Mouse (Mus musculus) hindbrain, embryonic 12.5 days (tissue): ENCODE results near the gene Polr3e. TPM values are rescaled to one million over a fixed set of nuclear protein-coding genes. Genes with fewer than 3 reads are reported as not detected.
"Not testable (repeated sequence)": the region's sequence is repeated elsewhere in the genome, so short reads cannot be mapped to it uniquely, and the experiment has no call there.

Experiments
- ATAC-seq: fragments of 200-750 bp; cut with Nextera tagmentation; 2 replicates; pipeline ENCODE4 v1.8.0; 2017; ENCODE audit warnings: moderate TSS enrichment; ENCODE audit not compliant: low FRiP score
- H3K27ac ChIP-seq: fragments of 300-500 bp; sonication (generic); 2 replicates; pipeline ENCODE4 v1.5.1; 2016; ENCODE audit warnings: mild to moderate bottlenecking
- H3K27me3 ChIP-seq: fragments of 300-500 bp; sonication (generic); 2 replicates; pipeline ENCODE4 v1.6.1; 2016; ENCODE audit warnings: mild to moderate bottlenecking
- H3K36me3 ChIP-seq: fragments of 300-500 bp; sonication (generic); 2 replicates; pipeline ENCODE4 v1.6.1; 2016; ENCODE audit warnings: mild to moderate bottlenecking
- H3K4me1 ChIP-seq: fragments of 300-500 bp; sonication (generic); 2 replicates; pipeline ENCODE4 v1.6.1; 2016
- H3K4me2 ChIP-seq: fragments of 300-500 bp; sonication (generic); replicated peaks from 2 replicates; pipeline ENCODE4 v1.6.1; 2016; ENCODE audit warnings: mild to moderate bottlenecking
- H3K4me3 ChIP-seq: fragments of 300-500 bp; sonication (generic); 2 replicates; pipeline ENCODE4 v1.5.1; 2016; ENCODE audit warnings: mild to moderate bottlenecking
- H3K9ac ChIP-seq: fragments of 300-500 bp; sonication (generic); 2 replicates; pipeline ENCODE4 v1.6.1; 2016; ENCODE audit warnings: mild to moderate bottlenecking, moderate library complexity
- H3K9me3 ChIP-seq: fragments of 300-500 bp; sonication (generic); replicated peaks from 2 replicates; pipeline ENCODE4 v1.6.1; 2016; ENCODE audit warnings: mild to moderate bottlenecking
- WGBS: fragments of 180-500 bp; shearing (Covaris S2); methylation state at CpG from one replicate; pipeline ENCODE4 v1.1.7; 2016; 5-methylcytosine and 5-hydroxymethylcytosine counted together
- polyA plus RNA-seq: library from polyadenylated mRNA; unstranded; fragments of >200 nt; fragmentation: Nextera tagmentation; extraction: Ambion mirVana; gene quantifications from 2 replicates; pipeline ENCODE4 v1.2.1, GENCODE M21; 2016

Gene Polr3e
- polyA plus RNA-seq, 1 experiment from 2014 or later, result 29.2 TPM

GRCm38 (mm10) chr7:120960116-120960515, 42.6 kb downstream of the Polr3e start:
- H3K27me3 ChIP-seq, result no peaks in the 10 kb centered on the region
- ATAC-seq, result no peak
- 78% methylated on average over 2 of the region's 2 CpGs for WGBS
- H3K4me1 ChIP-seq, result no peaks in the 10 kb centered on the region
- peaks cover 45% of the 10 kb centered on the region for H3K36me3 ChIP-seq
- no peak overlapping the region for H3K4me3 ChIP-seq
- H3K9me3 ChIP-seq, result no peaks in the 10 kb centered on the region
- H3K4me2 ChIP-seq, result no peak overlapping the region
- no peak overlapping the region for H3K27ac ChIP-seq
- no peak overlapping the region for H3K9ac ChIP-seq

- H3K36me3 ChIP-seq, result peaks cover 44% of the 10 kb centered on the region
- H3K4me1 ChIP-seq, result no peaks in the 10 kb centered on the region
- H3K4me2 ChIP-seq, result no peak overlapping the region
- no peak overlapping the region for H3K27ac ChIP-seq
- WGBS, result 87% methylated on average over 6 of the region's 6 CpGs
- no peak for ATAC-seq
- no peaks in the 10 kb centered on the region for H3K9me3 ChIP-seq
- H3K4me3 ChIP-seq, result no peak overlapping the region
- H3K27me3 ChIP-seq, result no peaks in the 10 kb centered on the region
- no peak overlapping the region for H3K9ac ChIP-seq
Observed at GRCm38 (mm10) chr7:120960601-120961000, 43.1 kb downstream of the Polr3e start.

GRCm38 (mm10) chr7:120961893-120962292, 44.3 kb downstream of the Polr3e start:
- H3K4me2 ChIP-seq, result no peak overlapping the region
- no peak for ATAC-seq
- H3K9me3 ChIP-seq, result no peaks in the 10 kb centered on the region
- H3K27me3 ChIP-seq, result no peaks in the 10 kb centered on the region
- 79% methylated on average over 3 of the region's 3 CpGs for WGBS
- H3K4me1 ChIP-seq, result no peaks in the 10 kb centered on the region
- no peak overlapping the region for H3K9ac ChIP-seq
- H3K4me3 ChIP-seq, result no peak overlapping the region
- H3K27ac ChIP-seq, result no peak overlapping the region
- H3K36me3 ChIP-seq, result peaks cover 35% of the 10 kb centered on the region

- Histone ChIP-seq H3K4me1 (no peaks in the 10 kb centered on the region), H3K27ac (no peak overlapping the region), H3K9me3 (no peaks in the 10 kb centered on the region), H3K4me2 (no peak overlapping the region), H3K36me3 (peaks cover 24% of the 10 kb centered on the region), H3K9ac (no peak overlapping the region), H3K27me3 (no peaks in the 10 kb centered on the region), H3K4me3 (no peak overlapping the region)
- WGBS, result 89% methylated on average over 5 of the region's 5 CpGs
- ATAC-seq, result no peak
Observed at GRCm38 (mm10) chr7:120963126-120963525, 45.6 kb downstream of the Polr3e start.

GRCm38 (mm10) chr7:120969221-120969620, 51.7 kb downstream of the Polr3e start:
- ATAC-seq, result no peak
- Histone ChIP-seq H3K27me3 (no peaks in the 10 kb centered on the region), H3K4me2 (no peak overlapping the region), H3K4me1 (no peaks in the 10 kb centered on the region), H3K36me3 (peaks cover 3% of the 10 kb centered on the region; the same call in 1 of the 2 replicates), H3K4me3 (no peak overlapping the region), H3K9me3 (no peaks in the 10 kb centered on the region), H3K9ac (no peak overlapping the region), H3K27ac (no peak overlapping the region)
- WGBS, result 94% methylated on average over 7 of the region's 7 CpGs

GRCm38 (mm10) chr7:120970112-120970511, 52.6 kb downstream of the Polr3e start:
- no peak overlapping the region for H3K9ac ChIP-seq
- 91% methylated on average over 5 of the region's 5 CpGs for WGBS
- H3K4me3 ChIP-seq, result no peak overlapping the region
- H3K9me3 ChIP-seq, result no peaks in the 10 kb centered on the region
- no peak overlapping the region for H3K4me2 ChIP-seq
- no peaks in the 10 kb centered on the region for H3K4me1 ChIP-seq
- no peak for ATAC-seq
- H3K27ac ChIP-seq, result no peak overlapping the region
- H3K36me3 ChIP-seq, result peaks cover 3% of the 10 kb centered on the region; the same call in 1 of the 2 replicates
- no peaks in the 10 kb centered on the region for H3K27me3 ChIP-seq

- H3K27me3 ChIP-seq, H3K9ac ChIP-seq, H3K9me3 ChIP-seq, H3K4me2 ChIP-seq, H3K4me1 ChIP-seq, H3K36me3 ChIP-seq, ATAC-seq, H3K27ac ChIP-seq, H3K4me3 ChIP-seq: not testable (repeated sequence)
- WGBS, result 82% methylated on average over 2 of the region's 2 CpGs
Observed at GRCm38 (mm10) chr7:120972471-120972870, 54.9 kb downstream of the Polr3e start.

GRCm38 (mm10) chr7:120974001-120974400, 56.5 kb downstream of the Polr3e start:
- no peak for ATAC-seq
- Histone ChIP-seq H3K4me1 (peaks cover 11% of the 10 kb centered on the region), H3K4me2 (no peak overlapping the region), H3K27me3 (no peaks in the 10 kb centered on the region), H3K27ac (no peak overlapping the region), H3K9me3 (no peaks in the 10 kb centered on the region), H3K9ac (no peak overlapping the region), H3K4me3 (no peak overlapping the region), H3K36me3 (peaks cover 3% of the 10 kb centered on the region; the same call in 1 of the 2 replicates)
- 90% methylated on average over 3 of the region's 3 CpGs for WGBS

GRCm38 (mm10) chr7:120977063-120977462, 59.5 kb downstream of the Polr3e start:
- Histone ChIP-seq H3K27me3 (no peaks in the 10 kb centered on the region), H3K27ac (peak overlapping the region; percentile 12; the same call in 1 of the 2 replicates), H3K9ac (no peak overlapping the region), H3K4me1 (peaks cover 25% of the 10 kb centered on the region), H3K4me2 (no peak overlapping the region), H3K36me3 (no peaks in the 10 kb centered on the region), H3K9me3 (no peaks in the 10 kb centered on the region), H3K4me3 (no peak overlapping the region)
- WGBS, result 63% methylated on average over 7 of the region's 7 CpGs
- no peak for ATAC-seq

- Histone ChIP-seq H3K9ac (no peak overlapping the region), H3K4me3 (no peak overlapping the region), H3K36me3 (no peaks in the 10 kb centered on the region), H3K4me2 (peak overlapping the region; percentile 6), H3K27me3 (no peaks in the 10 kb centered on the region), H3K27ac (no peak overlapping the region), H3K9me3 (no peaks in the 10 kb centered on the region), H3K4me1 (peaks cover 32% of the 10 kb centered on the region)
- ATAC-seq, result no peak
- 87% methylated on average over 4 of the region's 4 CpGs for WGBS
Observed at GRCm38 (mm10) chr7:120980041-120980440, 62.5 kb downstream of the Polr3e start.

- Histone ChIP-seq H3K4me1 (peaks cover 32% of the 10 kb centered on the region), H3K27ac (peak overlapping the region; percentile 78), H3K4me3 (peak overlapping the region; percentile 96), H3K9ac (peak overlapping the region; percentile 85), H3K4me2 (peak overlapping the region; percentile 70), H3K9me3 (no peaks in the 10 kb centered on the region), H3K36me3 (no peaks in the 10 kb centered on the region), H3K27me3 (no peaks in the 10 kb centered on the region)
- peak; percentile 71 for ATAC-seq
- WGBS, result 4% methylated on average over 39 of the region's 39 CpGs
Observed at GRCm38 (mm10) chr7:120980931-120981924, 63.7 kb downstream of the Polr3e start.

- H3K4me2 ChIP-seq, result peak within 1 kb of the TSS; percentile 70
- H3K27me3 ChIP-seq, result no peaks in the 10 kb centered on the region
- H3K4me1 ChIP-seq, result peaks cover 27% of the 10 kb centered on the region
- no peaks in the 10 kb centered on the region for H3K9me3 ChIP-seq
- H3K4me3 ChIP-seq, result peak within 1 kb of the TSS; percentile 96
- peak; percentile 96 for ATAC-seq
- WGBS, result 1% methylated on average over 46 of the region's 46 CpGs
- H3K36me3 ChIP-seq, result no peaks in the 10 kb centered on the region
- H3K9ac ChIP-seq, result peak within 1 kb of the TSS; percentile 85
- H3K27ac ChIP-seq, result peak within 1 kb of the TSS; percentile 78
Observed at GRCm38 (mm10) chr7:120982200-120982841, 64.8 kb downstream of the Polr3e start, which contains the start of the genes Cdr2 and Mfsd13b. Cdr2 (minus strand) TSS chr7:120982312. Mfsd13b (plus strand) TSS chr7:120982509.
